Mouse (Mus musculus): Measurements from ENCODE around the gene Gxylt2.

DNA sequence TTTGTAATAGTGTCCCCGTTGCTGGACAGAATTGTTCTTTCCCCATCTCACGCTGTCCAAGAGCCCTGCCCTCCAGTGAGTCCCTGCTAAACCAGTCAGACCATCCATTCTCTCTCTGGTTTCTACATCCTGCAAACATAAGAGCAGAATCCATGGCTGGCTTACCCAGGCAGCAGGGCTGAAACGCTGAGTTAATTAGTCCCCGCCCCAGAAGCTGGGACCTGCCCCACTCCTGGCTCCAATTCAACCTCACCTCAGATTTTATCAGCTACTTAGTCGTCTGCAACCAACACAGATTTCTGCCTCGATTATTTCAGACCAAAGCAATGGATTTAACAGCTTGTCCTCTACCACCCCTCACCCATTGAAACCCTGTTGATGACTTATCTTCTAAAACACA is 91.3 kb downstream of the Gxylt2 start:
- no peak for TF ChIP-seq CTCF (IDR thresholded peaks at IDR 0.05; ENCODE audit: low read depth, low read length)
- TF ChIP-seq GATA1 (IDR thresholded peaks at IDR 0.05; ENCODE audit: borderline replicate concordance, low read length) = no peak
- TF ChIP-seq POLR2AphosphoS5 (IDR thresholded peaks at IDR 0.05; ENCODE audit: insufficient replicate concordance, low read depth, low read length) = no peak
